Mouse (Mus musculus): ENCODE data around the gene D7Ertd443e. TPM values are rescaled to one million over a fixed set of nuclear protein-coding genes. Genes with fewer than 3 reads are reported as not detected.

D7Ertd443e gene
- polyA plus RNA-seq, 1 experiment from 2014 or later: 0.28 TPM

DNA sequence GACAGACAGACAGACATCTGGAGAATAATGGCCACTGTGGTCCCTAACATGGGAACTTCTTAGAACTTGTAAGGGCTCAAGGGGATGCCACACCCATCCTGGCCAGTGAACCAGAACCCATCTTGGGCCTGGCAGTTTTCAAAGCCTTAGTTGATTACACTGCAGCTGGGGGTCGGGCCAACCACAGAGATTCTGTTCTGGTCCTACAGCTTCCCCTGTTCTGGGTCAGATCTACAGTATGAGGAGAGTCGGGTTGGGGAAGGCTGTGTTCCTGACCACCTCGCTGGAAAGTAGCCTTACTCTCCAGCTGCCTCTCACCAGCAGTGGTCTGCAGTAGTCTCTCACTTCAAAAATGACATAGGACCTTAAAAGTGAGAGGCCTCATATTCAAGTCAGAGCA is 159.2 kb downstream of the D7Ertd443e start:
- Histone ChIP-seq H3K27me3 (ENCODE audit: control insufficient read depth, insufficient read depth, low read length) (0 out of 2 replicates have a peak, but pooled peaks cover 6% of the 10 kb centered on the region), H3K36me3 (replicated peaks; ENCODE audit: control insufficient read depth, insufficient read depth) (no peaks in the 10 kb centered on the region), H3K27ac (no peak overlapping the region), H3K4me2 (replicated peaks) (no peak overlapping the region), H3K9ac (no peak overlapping the region), H3K9me3 (ENCODE audit: control insufficient read depth, low read length) (no peaks in the 10 kb centered on the region), H3K4me3 (replicated peaks; ENCODE audit: low read length) (no peak overlapping the region), H3K4me1 (replicated peaks; ENCODE audit: control insufficient read depth, insufficient read depth, low read length) (peaks cover 23% of the 10 kb centered on the region; the same call in 1 of the 2 replicates)
- DNase-seq (ENCODE audit: low spot score) (no peak), ATAC-seq (ENCODE audit: low FRiP score) (no peak)
- 70% methylated on average over 3 of the region's 3 CpGs for WGBS

GRCm38 (mm10) chr7:134224741-134225612 is 160.5 kb downstream of the D7Ertd443e start:
- H3K9ac ChIP-seq: peak overlapping the region; percentile 71
- peak; percentile 68; the same call in 1 of the 2 replicates for ATAC-seq (ENCODE audit: low FRiP score)
- H3K27ac ChIP-seq: peak overlapping the region; percentile 55
- peak; percentile 54 for DNase-seq (ENCODE audit: low spot score)
- H3K4me2 ChIP-seq (replicated peaks): peak overlapping the region; percentile 91
- 0 out of 2 replicates have a peak, but pooled peaks cover 6% of the 10 kb centered on the region for H3K27me3 ChIP-seq (ENCODE audit: control insufficient read depth, insufficient read depth, low read length)
- under 1% methylated on average over 89 of the region's 90 CpGs for WGBS
- peaks cover 23% of the 10 kb centered on the region; the same call in 1 of the 2 replicates for H3K4me1 ChIP-seq (replicated peaks; ENCODE audit: control insufficient read depth, insufficient read depth, low read length)
- H3K4me3 ChIP-seq (replicated peaks; ENCODE audit: low read length): peak overlapping the region; percentile 64
- no peaks in the 10 kb centered on the region for H3K36me3 ChIP-seq (replicated peaks; ENCODE audit: control insufficient read depth, insufficient read depth)
- no peaks in the 10 kb centered on the region for H3K9me3 ChIP-seq (ENCODE audit: control insufficient read depth, low read length)

GRCm38 (mm10) chr7:134224421-134224740 is 161.1 kb downstream of the D7Ertd443e start:
- Histone ChIP-seq H3K36me3 (replicated peaks; ENCODE audit: control insufficient read depth, insufficient read depth) (no peaks in the 10 kb centered on the region), H3K4me3 (replicated peaks; ENCODE audit: low read length) (peak overlapping the region; percentile 64), H3K27me3 (ENCODE audit: control insufficient read depth, insufficient read depth, low read length) (0 out of 2 replicates have a peak, but pooled peaks cover 6% of the 10 kb centered on the region), H3K27ac (peak overlapping the region; percentile 55; the same call in 1 of the 2 replicates), H3K9me3 (ENCODE audit: control insufficient read depth, low read length) (no peaks in the 10 kb centered on the region), H3K4me1 (replicated peaks; ENCODE audit: control insufficient read depth, insufficient read depth, low read length) (peaks cover 23% of the 10 kb centered on the region; the same call in 1 of the 2 replicates), H3K4me2 (replicated peaks) (peak overlapping the region; percentile 91), H3K9ac (peak overlapping the region; percentile 71)
- DNase-seq (ENCODE audit: low spot score) (no peak), ATAC-seq (ENCODE audit: low FRiP score) (peak; percentile 27; the same call in 1 of the 2 replicates)
- 0% methylated on average over 14 of the region's 14 CpGs for WGBS

DNA sequence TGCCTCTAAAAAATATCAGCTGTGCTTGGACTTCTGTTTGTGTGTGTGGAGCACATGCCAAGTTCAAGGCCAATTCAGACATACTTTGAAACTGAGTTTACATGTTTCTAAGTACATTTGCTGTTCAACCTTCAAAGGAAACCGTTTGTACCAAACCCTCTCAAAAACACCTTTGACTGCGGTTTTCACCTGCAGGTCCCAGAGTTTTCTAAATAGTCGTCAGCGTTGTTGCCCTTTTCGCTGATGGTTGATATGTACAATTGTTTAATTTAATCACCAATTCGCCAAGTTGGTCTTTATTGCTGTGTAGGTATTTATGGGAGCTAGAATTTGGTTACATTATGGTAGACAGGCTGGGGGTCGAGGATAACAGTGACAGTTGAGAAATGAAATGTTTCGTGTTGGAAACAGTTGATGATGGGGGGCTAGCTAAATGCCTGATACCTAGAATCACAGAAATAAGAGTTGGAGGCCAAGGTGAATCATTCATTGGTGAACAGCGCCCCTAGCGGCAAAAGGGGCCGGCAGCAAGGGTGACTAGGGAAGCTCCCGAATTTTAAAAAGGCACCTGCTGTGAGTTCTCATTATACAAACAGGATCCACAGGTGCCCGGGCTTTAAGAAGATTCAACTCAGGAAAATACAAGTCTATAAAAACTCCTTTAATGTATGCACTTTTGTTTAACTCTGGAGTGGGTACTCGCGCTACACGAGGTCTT is 161.9 kb downstream of the D7Ertd443e start:
- peak overlapping the region; percentile 64 for H3K4me3 ChIP-seq (replicated peaks; ENCODE audit: low read length)
- no peak for ATAC-seq (ENCODE audit: low FRiP score)

More for the DNA sequence above, 161.9 kb downstream of the D7Ertd443e start:
- H3K4me2 ChIP-seq (replicated peaks): peak overlapping the region; percentile 91
- 0 out of 2 replicates have a peak, but pooled peaks cover 6% of the 10 kb centered on the region for H3K27me3 ChIP-seq (ENCODE audit: control insufficient read depth, insufficient read depth, low read length)
- no peaks in the 10 kb centered on the region for H3K9me3 ChIP-seq (ENCODE audit: control insufficient read depth, low read length)
- H3K36me3 ChIP-seq (replicated peaks; ENCODE audit: control insufficient read depth, insufficient read depth): no peaks in the 10 kb centered on the region
- WGBS: 28% methylated on average over 16 of the region's 16 CpGs
- DNase-seq (ENCODE audit: low spot score): peak; percentile 91
- H3K9ac ChIP-seq: no peak overlapping the region
- H3K27ac ChIP-seq: no peak overlapping the region
- peaks cover 23% of the 10 kb centered on the region; the same call in 1 of the 2 replicates for H3K4me1 ChIP-seq (replicated peaks; ENCODE audit: control insufficient read depth, insufficient read depth, low read length)

Other genes with a start within 250 kb of the D7Ertd443e start
- gene Adam12, start 153.5 kb downstream of the D7Ertd443e start, polyA plus RNA-seq (2014; fragmentation: Nextera tagmentation; extraction: Ambion mirVana): 5.9 and 7.0 TPM in 2 replicates